Mouse (Mus musculus) T-helper 17 cell (primary cell): ENCODE data around the gene Igsf10.
"Not testable (repeated sequence)": the region's sequence is repeated elsewhere in the genome, so short reads cannot be mapped to it uniquely, and the experiment has no call there.

Experiments
- in situ Hi-C, 2 experiments: fragments of 300-600 bp; cut with MboI, MseI; formaldehyde crosslinking; loops; 1 replicate in 1 of 2; 2 replicates in 1 of 2; pipeline ENCODE4 v1.15.1; 2025; ENCODE audit warnings: high pct_unique_total_duplicates in 2 of 2

Gene Igsf10

DNA sequence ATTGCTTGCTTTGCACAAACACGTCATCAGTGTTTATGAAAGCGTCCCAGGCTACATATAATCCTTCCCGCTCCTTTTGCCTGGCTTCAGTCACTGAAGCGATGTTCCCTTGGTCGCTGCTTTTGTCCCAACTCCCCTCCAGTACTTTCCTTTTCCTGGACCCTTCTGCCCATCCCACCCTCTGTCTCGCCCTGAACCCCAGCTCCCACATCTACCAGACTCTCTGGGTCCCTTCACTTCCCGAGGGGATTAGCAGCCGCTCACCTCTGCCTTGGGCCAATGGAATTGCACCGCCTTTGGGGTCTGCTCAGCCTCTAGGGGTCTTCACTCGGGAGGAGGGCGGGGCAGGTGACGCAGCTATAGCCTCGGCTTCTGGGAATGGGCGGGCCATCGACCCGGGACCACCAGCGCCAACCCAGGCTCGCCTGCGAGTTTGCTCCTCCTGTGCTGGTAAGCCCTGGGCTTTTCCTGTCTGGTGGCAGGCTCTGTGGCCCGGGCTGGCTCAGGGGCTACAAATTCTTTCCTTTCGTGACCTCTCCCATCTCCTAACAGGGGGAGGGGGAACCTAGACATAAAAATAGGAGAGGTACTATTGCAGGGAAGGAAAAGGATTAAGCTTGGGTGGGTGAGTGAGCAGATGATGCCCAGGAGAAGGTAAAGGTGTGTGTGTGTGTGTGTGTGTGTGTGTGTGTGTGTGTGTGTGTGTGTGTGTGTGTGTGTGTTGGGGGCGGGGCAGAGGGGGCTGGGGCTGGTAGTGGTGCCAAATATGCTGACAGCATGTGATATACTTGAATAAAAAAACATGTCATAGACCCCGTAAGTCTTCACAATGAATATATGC, at the start of gene Igsf10:
Igsf10 (minus strand) TSS at position 330 of the 841 bp plus-strand sequence.
- in situ Hi-C loops, result no loop called here

DNA sequence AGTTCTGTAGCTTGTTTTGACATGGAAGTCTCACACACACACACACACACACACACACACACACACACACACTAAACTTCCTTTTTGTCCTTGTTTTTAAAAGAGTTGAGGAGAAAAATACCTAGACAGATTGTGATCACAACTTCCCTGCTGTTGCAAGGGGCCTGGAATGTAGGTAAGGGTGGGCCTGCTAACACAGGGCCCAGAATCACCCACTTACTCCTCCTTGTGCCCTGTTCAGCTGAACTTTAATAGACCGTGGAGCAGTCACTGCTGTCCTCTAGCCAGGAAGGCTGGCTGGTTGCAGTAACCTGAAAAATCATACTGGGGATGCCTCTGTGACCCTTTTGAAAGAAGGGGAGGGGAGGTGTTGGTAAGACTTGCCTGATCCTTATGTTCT, 41.4 kb upstream of the Igsf10 start:
- in situ Hi-C loops, result no loop called here

DNA sequence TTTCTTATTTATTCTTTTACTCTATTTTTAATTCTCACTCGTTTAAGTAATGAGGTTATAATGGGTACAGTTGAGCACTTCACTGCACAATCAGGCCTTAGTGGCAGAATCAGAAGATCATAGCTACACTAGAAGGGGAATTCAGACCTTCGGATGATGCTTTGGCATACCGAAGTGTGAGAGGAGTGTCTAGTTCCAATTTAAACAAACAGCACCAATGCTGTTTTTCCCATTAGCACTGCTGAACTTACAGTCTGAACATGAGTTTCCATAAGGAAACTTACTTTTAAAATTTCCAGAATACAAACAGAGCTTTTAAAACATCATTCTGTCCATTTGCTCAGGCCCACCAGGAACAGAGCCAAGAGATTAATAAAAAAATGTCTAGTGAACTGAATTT, 40.8 kb upstream of the Igsf10 start:
- in situ Hi-C loops, result no loop called here

DNA sequence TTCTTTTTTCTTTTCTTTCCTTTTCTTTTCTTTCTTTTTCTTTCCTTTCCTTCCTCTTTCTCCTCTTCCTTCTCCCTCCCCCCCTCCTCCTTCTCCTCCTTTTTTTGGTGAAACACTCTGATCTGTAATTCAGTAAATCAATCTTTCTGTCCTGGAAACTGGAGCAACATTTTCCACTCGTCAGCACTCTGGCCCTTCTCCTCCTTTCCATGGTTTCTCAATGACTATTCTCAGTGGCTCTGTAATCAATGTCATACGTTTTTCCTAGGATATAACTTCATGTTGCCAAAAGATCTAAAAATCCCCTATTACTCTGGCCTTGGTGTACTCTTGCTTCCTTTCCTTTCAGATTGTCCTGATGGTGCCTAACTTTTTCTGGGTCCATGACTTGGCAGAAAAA, 40.1 kb upstream of the Igsf10 start:
- in situ Hi-C loops, result no loop called here

DNA sequence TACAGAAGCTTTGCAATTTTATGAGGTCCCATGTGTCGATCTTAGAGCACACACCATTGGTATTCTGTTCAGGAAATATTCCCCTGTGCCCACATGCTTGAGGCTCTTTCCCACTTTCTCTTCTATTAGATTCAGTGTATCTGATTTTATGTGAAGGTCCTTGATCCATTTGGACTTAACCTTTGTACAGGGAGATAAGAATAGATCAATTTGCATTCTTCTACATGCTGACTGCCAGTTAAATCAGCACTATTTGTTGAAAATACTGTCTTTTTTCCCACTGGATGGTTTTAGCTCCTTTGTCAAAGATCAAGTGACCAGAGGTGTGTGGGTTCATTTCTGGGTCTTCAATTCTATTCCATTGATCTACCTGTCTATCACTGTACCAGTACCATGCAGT, 34.6 kb upstream of the Igsf10 start:
- in situ Hi-C loops, result not testable (repeated sequence)

DNA sequence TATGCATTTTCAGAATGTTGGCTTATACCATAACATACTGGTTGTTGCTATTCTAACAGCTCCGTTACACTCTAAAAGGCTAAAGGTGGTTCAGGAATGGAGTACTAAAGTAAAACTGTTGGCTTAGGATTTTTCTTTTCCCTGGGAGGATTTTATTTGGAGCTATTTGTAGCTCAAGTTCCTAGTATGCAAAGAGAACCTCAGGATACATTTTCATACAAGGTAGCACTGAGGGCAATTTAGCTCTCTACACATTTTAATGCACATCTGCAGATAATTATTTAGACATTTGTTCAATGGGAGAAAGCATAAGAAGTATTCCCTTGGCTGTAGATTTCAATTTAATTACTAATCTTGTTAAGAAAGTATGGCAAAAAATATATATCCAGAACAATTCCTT, 17.7 kb upstream of the Igsf10 start:
- in situ Hi-C loops, result no loop called here

DNA sequence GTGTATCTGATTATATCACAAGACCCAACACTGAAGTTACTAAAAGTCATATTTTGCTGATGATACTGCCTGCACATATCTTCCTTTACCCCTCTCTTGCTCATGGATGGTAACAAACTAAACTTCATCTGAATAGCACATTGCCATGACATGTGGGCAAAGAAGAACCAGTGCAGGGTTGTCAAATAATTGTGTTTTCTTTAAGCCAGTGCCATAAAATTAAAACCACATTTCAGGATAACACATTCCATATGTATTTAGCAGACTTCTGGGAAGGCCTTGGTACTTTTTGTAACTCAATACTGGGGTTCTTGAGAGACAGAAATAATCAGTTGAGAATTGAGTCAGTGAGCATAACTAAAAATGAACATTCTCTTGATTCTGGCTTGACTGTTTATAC, 15.9 kb upstream of the Igsf10 start:
- in situ Hi-C loops, result no loop called here

DNA sequence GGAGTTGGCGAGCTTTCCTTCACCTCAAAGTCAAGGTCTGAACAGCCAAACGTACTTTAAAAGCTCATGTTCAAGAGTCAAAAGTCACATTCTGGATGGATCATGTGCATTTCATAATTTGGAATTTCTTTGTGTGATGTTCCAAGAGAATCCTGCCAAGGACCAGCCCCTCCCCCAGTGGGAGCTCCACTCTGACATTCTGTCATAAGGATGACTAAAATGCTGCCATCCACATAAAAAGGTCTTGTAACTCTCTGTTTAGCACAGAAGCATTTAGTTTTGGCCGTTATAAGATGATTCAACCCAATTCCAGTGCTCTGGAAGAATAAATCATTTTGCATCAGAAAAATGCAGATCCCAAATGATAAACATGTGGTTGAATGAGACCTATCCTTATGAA, 10.0 kb upstream of the Igsf10 start:
- in situ Hi-C loops, result no loop called here

DNA sequence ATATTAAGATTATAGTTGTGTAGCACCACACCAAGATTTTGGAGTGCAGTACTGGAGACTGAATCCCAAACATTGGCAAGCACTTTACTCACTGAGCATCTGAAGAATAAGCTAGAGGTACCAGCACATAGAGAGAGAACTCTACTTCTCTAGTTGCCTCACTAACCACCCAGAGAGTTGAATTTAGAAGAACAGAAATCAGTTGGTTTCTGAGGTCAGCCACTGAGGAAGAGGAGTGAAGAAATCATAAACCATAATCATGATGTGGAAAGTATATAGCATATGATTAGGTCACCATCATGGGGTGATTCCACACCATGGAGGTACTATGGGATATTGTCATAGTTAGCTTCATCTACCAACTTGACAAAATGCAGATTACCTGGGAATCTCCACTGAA, 7.6 kb upstream of the Igsf10 start:
- in situ Hi-C loops, result no loop called here

DNA sequence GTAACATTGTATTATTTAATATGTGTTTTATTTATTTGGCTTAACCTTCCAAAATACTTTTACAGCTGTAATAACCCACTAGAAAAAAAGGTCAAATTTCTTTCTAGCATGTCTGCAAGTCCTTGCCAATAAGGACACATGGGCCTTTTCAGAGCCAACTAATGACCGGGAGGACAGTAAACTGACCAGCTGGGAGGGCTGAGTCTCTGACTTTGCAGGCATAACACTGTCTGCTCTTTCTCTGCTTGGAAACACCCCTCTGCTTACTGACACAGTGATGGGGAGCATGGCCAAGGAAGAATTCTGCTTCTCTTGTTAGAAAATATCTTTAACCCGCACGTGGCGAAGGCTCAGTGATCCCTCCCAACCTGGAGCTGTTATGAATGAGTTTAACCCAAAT, 1.2 kb downstream of the Igsf10 start:
- in situ Hi-C loops, result no loop called here

DNA sequence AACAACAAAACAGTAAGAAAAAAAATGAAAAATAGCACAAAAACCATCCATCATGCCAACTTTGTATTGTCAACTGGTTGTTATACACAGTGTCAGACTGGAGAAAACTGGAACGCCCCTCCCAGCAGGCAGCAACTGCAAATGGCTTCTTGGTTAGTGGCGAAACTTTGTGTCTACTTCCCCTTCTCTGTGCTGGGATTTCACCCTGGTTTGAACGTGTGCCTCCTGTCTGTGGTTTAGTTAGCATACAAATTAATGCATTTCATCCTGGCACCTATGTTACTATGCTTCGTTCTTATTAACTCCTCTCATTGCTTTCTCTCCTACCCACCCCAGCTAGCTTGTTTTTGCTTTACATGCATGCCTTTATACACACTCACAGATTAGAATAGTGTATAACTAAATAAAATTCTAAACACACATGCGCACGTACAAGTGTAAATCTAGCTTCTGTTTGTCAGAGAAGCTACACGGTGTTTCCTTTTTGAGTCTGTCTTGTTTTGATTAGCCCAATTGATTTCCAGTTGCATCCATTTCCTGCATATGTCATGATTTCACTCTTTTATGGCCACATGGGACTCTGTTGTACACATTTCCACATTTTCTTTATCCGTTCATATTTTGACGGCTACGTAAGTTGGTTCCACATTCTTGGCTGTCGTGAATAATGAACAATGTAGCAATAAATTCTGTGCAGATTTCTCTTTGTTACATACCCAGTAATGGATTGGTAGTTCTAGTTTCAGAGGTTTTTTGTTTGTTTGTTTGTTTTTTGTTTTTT, 2.4 kb downstream of the Igsf10 start:
- in situ Hi-C loops, result no loop called here

DNA sequence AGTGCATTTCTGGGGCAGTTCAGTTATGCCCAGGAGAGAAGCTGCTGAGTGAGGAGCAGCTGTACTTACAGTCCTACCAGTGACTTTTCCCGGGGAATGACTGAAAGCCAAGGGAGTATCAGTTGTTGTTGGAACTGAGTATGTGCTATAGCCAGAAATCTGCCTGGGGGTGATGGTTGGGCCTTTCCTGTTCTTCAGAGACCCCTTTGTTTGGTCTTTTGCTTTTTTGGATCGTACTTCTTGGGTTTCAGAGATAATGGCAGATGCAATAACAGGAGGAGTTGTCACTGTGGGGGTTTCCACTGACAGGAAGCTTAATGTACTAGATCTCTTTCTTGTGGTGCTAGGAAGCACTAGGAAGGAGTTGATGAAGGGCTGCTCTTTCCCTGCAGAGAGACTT, 15.7 kb downstream of the Igsf10 start:
- in situ Hi-C loops, result loop anchor here in 1 of 2 experiments (10.0 kb wide), 1 partner anchor 416 kb away; no protein-coding TSS in a partner anchor

DNA sequence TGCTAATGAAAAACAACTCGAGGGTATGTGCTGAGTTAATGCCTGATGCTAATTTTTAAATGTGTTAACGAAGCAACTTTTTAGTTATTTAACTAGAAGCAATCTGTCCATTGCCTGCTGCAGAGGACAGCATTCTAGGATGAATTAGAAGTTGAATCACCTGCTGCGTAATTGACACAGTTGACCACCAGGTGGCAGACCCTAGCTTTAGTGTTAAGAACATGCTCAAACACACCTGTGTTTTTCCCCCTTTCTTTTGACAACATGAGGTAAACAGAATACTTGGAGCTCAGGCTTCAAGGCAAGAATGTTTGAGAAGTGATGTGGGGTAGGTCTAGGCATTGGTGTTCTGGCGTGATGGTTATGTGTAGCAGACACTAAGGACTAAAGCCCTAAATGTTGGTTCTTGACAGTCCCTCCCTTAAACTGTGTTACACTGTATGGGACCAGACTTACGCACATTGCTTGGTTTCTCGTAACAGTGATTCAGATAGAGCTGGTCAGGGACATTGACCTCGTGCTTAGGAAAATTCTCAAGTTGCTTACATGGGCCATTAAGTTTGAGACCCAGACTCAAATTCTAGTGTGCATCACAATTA, 22.8 kb downstream of the Igsf10 start:
- in situ Hi-C loops, result loop anchor here in 1 of 2 experiments (10.0 kb wide), 1 partner anchor 423 kb away; no protein-coding TSS in a partner anchor

DNA sequence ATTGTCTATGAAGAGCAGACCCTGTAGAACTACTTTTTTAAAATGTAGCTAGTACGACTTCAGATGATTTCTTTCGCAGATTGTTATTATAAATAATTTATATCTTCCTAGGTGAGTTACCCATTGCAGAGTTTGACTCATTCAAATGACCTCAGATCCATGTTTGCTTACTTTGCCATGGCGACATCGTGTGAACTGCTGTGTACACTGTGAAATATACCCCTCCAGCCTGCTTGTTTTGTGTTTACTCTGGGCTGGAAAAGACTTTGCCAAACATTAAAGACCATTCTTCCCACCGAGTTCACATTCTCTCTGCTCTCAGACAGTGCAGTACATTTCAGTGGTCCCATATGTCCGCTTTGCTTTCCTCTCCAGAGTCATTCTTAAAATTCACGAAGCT, 28.1 kb downstream of the Igsf10 start:
- in situ Hi-C loops, result loop anchor here in 1 of 2 experiments (5.0 kb wide), 1 partner anchor 436 kb away; no protein-coding TSS in a partner anchor

DNA sequence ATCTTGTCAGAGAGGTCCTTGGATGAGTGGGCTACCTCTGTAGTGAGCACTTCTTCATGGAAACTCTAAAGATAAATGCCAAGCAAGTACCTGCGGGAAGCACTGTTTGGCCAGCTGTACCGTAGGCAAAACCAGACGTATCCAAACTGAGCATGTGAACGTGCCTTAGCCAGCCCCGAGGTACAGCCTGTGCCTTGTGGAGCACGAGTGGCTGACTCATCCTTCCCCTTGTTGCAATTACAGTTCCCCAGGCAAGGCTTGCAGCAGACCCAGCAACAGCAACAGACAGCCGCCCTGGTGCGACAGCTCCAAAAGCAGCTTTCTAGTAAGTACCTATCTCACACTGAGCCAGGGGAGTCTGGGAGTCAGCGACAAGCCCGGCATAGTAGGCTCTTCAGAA, 31.6 kb downstream of the Igsf10 start:
- in situ Hi-C loops, result loop anchor here in 1 of 2 experiments (5.0 kb wide), 1 partner anchor 75 kb away; no protein-coding TSS in a partner anchor

DNA sequence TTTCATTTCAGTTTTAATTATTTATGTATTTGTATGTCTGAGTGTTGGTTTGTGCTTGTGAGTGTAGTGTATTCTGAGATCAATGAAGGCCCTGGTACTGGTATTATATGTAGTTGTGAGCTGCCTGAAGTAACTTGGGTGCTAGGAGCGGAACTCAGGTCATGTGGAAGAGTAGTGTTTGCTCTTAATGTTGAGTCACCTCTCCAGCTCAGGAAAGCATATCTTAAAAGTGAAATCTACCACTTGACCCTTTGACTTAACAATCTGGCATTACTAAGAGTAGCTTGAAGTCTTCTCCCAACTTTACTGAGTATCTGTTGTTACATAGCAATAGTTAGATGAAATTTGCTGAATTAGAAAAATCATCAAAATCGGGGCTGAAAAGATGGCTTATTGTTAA, 38.7 kb downstream of the Igsf10 start:
- in situ Hi-C loops, result no loop called here

DNA sequence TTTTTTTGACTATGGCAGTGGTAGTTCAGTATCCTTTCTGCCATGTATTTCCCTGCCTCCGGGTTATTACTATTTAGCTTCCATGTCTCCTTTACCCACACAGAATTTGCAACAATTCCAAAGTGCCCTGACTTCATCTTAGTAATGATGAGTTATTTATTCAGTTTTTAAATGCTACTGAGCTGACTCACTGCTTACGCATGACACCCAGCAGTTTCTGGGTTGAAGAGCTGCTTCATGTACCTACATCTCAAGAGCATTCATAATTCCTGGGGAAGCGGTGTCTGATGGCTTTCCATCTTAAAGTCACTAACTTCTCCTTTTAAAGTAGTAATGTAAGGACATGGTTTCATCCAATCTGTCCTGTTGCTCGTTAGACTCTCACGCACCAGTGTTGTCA, 39.2 kb downstream of the Igsf10 start:
- in situ Hi-C loops, result no loop called here

DNA sequence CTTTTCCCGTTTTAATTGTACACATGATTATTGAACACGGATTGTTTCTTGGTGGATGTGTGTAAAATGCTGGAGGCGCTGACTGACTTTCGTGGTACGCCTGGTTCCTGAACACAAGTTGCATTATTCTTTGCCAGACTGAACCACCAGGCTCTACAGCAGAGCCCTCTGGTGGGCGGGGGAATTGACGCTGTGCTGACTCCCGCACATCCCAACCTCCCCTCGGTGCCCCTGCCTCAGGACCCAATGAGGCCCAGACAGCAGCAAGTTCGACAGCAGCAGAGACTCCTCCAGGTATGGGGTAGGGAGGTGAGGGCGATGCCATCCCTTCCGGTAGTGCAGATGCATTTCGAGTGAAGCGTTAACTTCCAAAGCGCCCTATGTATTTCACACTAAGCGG, 46.5 kb downstream of the Igsf10 start:
- in situ Hi-C loops, result loop anchor here (10.0 kb wide), 2 partner anchors 213 to 223 kb away; no protein-coding TSS in a partner anchor

DNA sequence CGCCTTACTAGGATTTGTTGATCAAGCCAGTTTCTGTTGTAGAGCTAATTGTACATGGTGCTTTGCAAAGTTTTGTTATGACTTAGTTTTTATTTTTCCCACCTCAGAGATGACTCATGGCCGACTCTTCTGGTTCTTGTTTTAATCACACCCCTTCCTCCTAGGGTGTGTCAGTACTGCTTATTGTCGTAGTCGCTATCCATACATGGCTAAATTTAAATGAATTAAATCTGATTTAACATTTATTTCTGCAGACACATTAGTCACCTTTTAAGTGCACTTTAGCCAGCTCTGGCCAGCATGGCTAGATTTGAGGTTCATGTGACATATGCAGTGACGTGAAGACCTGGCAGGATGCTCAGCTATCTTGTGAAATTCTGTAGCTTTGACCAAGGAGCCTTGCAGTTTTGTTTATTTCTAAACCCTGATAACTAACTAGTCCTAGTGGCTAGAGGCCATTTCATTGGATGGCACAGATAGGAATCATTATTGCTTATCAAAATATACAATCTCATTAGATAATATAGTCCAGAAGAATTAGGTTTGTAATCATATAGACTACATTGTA, 47.5 kb downstream of the Igsf10 start:
- in situ Hi-C loops, result loop anchor here (10.0 kb wide), 2 partner anchors 212 to 222 kb away; no protein-coding TSS in a partner anchor

DNA sequence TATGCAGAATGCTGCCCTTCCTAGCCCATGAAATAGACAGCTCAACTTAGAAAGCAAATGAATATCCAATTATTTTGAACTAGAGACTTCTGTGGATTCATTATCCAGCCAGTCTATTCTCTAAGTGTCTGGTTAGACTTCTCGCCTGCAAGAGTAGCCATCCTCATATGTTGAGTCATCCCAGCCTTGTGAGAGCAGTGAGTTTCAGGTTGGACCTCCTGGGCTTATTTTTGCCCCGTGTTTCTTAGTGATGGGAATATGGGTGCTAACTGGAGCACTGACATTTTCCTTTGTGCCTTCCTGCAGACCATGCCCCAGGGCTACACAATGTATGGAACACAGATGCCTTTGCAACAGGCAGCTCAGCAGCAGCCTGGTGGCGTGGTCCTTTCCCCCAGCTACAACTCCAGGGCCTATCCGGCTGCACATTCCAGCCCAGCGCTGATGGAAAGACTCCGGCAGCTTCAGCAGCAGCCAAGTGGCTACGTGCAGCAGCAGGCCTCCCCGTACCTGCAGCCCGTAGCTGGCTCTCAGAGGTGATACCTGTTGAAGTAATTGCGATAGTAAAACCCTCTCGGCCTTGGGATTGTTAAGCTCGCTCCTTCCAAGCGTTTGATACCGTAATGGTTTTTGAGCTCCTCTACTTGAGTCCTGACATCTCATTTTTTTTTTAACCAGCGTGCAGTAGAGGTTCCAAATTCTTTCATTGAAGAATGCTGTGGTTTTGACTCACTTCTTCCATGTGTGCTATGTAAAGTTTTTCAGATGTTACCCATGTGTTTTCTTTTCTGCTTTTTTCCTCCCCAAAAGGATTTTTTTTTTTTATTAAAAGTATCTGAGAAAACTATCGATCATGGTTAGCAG, 48.3 kb downstream of the Igsf10 start:
- in situ Hi-C loops, result loop anchor here (10.0 kb wide), 2 partner anchors 211 to 221 kb away; no protein-coding TSS in a partner anchor
